ENCODE assay signal across 8 mouse cellular contexts in the genomic region with DNA sequence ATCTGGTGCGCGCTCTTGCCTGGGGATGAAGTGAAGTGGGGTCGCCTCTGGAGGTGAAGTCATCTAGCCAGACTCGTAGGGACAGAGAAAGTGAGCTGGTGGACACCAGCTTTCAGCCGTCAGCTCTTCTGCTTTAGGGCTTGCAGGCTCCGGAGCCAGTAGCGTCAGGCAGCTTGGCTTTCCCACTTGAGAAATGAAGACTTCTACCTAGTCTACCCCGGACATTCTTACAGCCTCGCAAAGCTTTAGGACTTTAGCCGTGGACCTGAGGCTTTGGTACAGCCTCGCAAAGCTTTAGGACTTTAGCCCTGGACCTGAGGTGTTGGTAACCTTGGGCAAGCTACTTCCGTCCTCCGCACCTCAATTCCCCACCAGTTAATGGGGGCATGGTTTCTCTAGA. TPM values are rescaled to one million over a fixed set of nuclear protein-coding genes. Genes with fewer than 3 reads are reported as not detected.
A peak's percentile ranks its signal among the peaks of the same experiment; 100 is the strongest.
DNase-seq lines count a peak whose midpoint lies in the region; ATAC-seq lines count a peak whose summit lies in the region.

No protein-coding gene starts in this region.

- WGBS in forebrain, embryonic 16.5 days: 7% methylated on average over 13 of the region's 13 CpGs
- 3% methylated on average over 13 of the region's 13 CpGs for WGBS in limb, embryonic 13.5 days

- H3K4me3 ChIP-seq in forebrain, embryonic 16.5 days (replicated peaks; ENCODE audit: low read length): peak overlapping the region; percentile 52
- peak overlapping the region; percentile 62 for H3K4me3 ChIP-seq in limb, embryonic 13.5 days

- H3K27me3 ChIP-seq in forebrain, embryonic 16.5 days (replicated peaks; ENCODE audit: control insufficient read depth, insufficient read depth, low read length): no peaks in the 10 kb centered on the region
- H3K27me3 ChIP-seq in limb, embryonic 13.5 days: peaks cover 13% of the 10 kb centered on the region
- no peaks in the 10 kb centered on the region for H3K27me3 ChIP-seq in splenic B cell, adult 2 months (ENCODE audit: control insufficient read depth, insufficient read depth, low read length, poor library complexity, severe bottlenecking)

- H3K9me3 ChIP-seq in forebrain, embryonic 16.5 days (ENCODE audit: control insufficient read depth, low read length): no peaks in the 10 kb centered on the region
- no peaks in the 10 kb centered on the region for H3K9me3 ChIP-seq in limb, embryonic 13.5 days

- H3K9ac ChIP-seq in forebrain, embryonic 16.5 days (replicated peaks; ENCODE audit: low read depth, low read length): peak overlapping the region; percentile 49
- peak overlapping the region; percentile 71 for H3K9ac ChIP-seq in limb, embryonic 13.5 days

- no peaks in the 10 kb centered on the region for H3K36me3 ChIP-seq in forebrain, embryonic 16.5 days (ENCODE audit: control insufficient read depth, insufficient read depth)
- peaks cover 17% of the 10 kb centered on the region for H3K36me3 ChIP-seq in limb, embryonic 13.5 days
- peaks cover 6% of the 10 kb centered on the region for H3K36me3 ChIP-seq in splenic B cell, adult 2 months (ENCODE audit: control insufficient read depth, insufficient read depth, low read length, poor library complexity, severe bottlenecking)

- peak; percentile 42 for DNase-seq in thymus, postnatal 4 days
- DNase-seq in thymus, adult 18-20 months: no peak
- DNase-seq in splenic B cell, adult 2 months (ENCODE audit: low read depth, low spot score): peak; percentile 25
- DNase-seq in cerebellum, postnatal 25 days: no peak
- DNase-seq in left cerebral cortex, adult 9 months (ENCODE audit: low spot score in 2 of 2): no peak
- DNase-seq in adrenal gland, postnatal 10 days: no peak

- H3K4me2 ChIP-seq in forebrain, embryonic 16.5 days (ENCODE audit: low read length): peak overlapping the region; percentile 96
- H3K4me2 ChIP-seq in limb, embryonic 13.5 days (replicated peaks): peak overlapping the region; percentile 94

- H3K4me1 ChIP-seq in forebrain, embryonic 16.5 days (replicated peaks; ENCODE audit: control insufficient read depth, insufficient read depth, low read length): peaks cover 14% of the 10 kb centered on the region
- H3K4me1 ChIP-seq in limb, embryonic 13.5 days: peaks cover 31% of the 10 kb centered on the region

- H3K27ac ChIP-seq in forebrain, embryonic 16.5 days (ENCODE audit: low read length): no peak overlapping the region
- no peak overlapping the region for H3K27ac ChIP-seq in limb, embryonic 13.5 days

- ATAC-seq in forebrain, embryonic 16.5 days: no peak
- ATAC-seq in limb, embryonic 13.5 days (ENCODE audit: low FRiP score, low read depth): no peak; the same call in 1 of the 2 replicates

RNA-seq across cellular contexts. Expression of a gene that starts 0.4 kb away (rescaled TPM):
- polyA plus RNA-seq in forebrain, embryonic 16.5 days (2015; fragmentation: Nextera tagmentation; extraction: Ambion mirVana): 7.7 and 8.8 TPM in 2 replicates
- 41.5 and 45.6 TPM in 2 replicates for polyA plus RNA-seq in limb, embryonic 13.5 days (2015; fragmentation: Nextera tagmentation; extraction: Ambion mirVana)
- total RNA-seq in adrenal gland, postnatal 10 days (2021): 10 to 100 TPM; 47.2 to 74.1 TPM

RNA-seq across cellular contexts. Expression of a gene that starts 31.4 kb away (rescaled TPM):
- polyA plus RNA-seq in forebrain, embryonic 16.5 days (2015; fragmentation: Nextera tagmentation; extraction: Ambion mirVana): 6.1 and 6.2 TPM in 2 replicates
- polyA plus RNA-seq in limb, embryonic 13.5 days (2015; fragmentation: Nextera tagmentation; extraction: Ambion mirVana): 19.9 and 22.3 TPM in 2 replicates
- 100 to 1,000 TPM in 1 of 2 experiments, 10 to 100 TPM in 1; 53.2 to 109 TPM for total RNA-seq in adrenal gland, postnatal 10 days (2021)

RNA-seq across cellular contexts. Expression of a gene that starts 46.3 kb away (rescaled TPM):
- polyA plus RNA-seq in forebrain, embryonic 16.5 days (2015; fragmentation: Nextera tagmentation; extraction: Ambion mirVana): 28.7 and 33.0 TPM in 2 replicates
- polyA plus RNA-seq in limb, embryonic 13.5 days (2015; fragmentation: Nextera tagmentation; extraction: Ambion mirVana): 21.4 and 24.5 TPM in 2 replicates
- 10 to 100 TPM; 14.6 to 18.5 TPM for total RNA-seq in adrenal gland, postnatal 10 days (2021)

Comparison
In these comparisons a context has a peak if more than half of its experiments do, and no peak if none do; other contexts are left out.
1. DNase-seq: peak in thymus, postnatal 4 days (single experiment) and splenic B cell, adult 2 months (single experiment); none in thymus, adult 18-20 months (0 of 2), cerebellum, postnatal 25 days (0 of 2), left cerebral cortex, adult 9 months (0 of 2) and adrenal gland, postnatal 10 days (single experiment).